Mouse (Mus musculus) skeletal muscle tissue, adult 2 months (tissue): ENCODE results near the gene Scn3b.

ENCODE experiments used
- DNase-seq: peaks from one replicate; pipeline ENCODE4 v3.0.0-alpha.2; 2012; ENCODE audit warnings: low read depth, low spot score

The Scn3b gene

DNA sequence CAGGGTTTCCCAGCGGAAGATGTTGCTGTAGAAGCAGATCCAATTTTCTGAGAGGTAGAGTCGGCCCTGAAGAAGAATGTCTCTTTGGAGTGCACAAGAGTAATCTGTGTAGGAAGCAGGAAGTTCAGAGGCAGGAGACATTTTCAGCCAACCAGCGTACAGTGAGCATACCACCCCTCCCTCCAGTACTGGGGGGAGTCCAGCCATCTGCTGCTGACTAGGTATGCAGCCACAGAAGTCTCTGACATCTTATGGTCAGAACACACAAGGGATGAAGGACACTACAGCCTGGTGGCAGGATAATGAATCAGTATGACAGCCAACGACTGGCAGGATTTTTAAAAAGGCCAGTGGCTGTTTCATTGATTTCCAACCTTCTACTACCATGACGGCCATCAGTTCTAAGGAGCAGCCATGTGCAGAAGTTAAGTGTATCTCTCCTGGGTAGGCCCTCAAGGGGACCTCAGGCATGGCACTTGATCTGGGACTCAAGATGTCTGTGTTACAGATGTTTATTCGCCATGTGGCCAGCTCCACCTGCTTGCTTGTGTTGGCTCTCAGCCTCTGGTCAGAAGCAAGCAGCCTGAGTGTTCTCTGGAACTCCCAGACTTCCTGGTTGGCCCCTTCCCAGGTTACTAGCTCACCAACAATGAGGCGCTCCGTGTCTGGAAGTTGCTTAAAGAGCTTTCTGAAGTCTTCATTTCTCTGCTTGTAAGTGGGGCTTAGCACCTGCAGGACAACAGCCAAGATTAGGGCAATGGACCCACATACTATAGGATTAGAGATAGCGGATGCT is 48.0 kb downstream of the Scn3b start:
- DNase-seq: no peak

DNA sequence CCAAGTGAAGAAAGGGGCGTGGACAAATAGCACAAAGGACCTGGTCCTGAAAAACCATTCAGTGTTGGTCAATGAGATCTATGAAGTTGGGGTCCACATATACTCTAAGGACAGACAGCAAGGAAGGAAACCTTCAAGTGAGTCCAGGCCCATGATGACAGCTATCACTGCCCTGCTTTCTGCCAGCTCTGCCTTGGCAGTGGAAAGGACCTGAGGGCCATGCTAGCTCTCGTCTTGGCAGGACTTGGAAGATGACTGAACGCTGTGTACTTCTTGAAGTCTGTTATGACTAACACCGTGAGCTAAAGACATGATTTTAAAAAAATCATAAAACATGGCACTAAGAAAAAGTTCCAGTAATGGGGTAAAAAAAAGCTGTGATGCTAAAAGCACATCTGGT is 48.7 kb downstream of the Scn3b start:
- peak; percentile 51 for DNase-seq

DNA sequence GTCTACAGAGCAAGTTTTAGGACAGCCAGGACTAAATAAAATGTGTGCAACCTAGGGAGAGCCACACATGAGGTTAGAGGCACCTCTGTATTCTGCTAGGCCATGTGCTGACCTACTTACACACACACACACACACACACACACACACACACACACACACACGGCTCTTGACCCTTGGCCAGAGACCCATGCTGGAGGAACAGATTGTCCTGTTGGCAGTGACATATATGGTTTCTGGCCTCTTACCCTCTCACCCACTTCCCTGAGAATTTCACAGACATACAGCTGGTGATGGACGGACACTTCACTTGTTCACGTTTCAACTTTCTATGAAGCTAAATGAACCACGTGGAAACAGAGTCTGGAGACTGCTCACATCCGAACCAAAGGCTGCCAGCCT is 49.8 kb downstream of the Scn3b start:
- DNase-seq: peak; percentile 67

DNA sequence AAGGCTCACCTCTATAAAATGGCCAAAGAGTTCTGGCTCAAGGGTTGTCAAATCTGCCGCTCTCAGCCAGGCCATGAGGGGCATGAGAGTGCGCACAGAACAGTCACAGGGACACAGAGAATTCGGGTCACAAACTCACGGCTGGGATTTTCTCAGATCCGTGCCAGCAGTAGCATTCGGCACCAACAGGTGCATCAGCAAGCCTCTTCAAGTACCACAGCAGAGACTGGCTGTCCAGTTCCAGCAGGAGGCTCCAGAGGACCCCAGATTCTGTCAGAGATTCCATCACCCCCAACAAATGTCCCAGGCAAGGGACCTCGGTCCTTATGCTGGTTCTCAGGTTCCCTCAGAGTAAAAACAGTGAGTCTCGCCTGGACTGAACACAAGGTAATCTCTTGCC is 51.4 kb downstream of the Scn3b start:
- no peak for DNase-seq

DNA sequence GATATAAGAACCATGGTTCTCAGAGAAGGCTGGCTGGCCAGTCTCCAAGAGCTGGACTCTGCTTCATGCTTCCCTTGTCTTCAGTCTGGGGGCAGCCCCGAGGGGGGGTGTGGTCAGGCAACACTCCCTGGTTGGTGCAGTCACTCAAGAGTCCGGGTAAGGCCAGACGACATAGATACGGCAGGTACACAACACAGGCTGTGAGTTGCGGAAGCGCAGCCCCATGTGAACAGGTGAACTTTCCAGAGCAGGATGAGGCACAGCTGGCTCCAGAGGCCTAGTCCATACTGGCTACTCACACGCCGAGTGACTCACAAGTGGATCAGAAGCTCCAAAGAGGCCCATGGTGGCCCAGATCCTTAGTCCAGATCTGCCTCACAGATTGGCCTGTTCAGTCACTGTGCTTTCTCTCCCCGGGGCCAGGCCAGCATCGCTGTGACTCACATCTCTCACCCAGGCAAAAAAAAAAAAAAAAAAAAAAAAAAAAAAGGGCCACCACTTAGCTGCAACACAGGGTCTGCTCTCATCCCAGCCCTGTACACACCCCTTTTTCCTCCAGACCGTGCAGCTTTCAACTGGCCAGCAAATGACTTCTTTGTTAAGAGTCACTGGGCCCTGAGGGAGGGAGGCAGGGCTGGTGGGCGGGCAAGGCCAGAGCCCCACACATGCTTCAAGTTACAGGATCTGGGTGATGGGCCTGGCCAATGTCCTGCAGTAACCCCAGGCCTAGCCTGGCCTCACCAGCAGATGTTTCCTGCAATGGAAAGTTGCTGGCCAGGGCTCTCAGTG is 52.1 kb downstream of the Scn3b start:
- DNase-seq: peak; percentile 94

DNA sequence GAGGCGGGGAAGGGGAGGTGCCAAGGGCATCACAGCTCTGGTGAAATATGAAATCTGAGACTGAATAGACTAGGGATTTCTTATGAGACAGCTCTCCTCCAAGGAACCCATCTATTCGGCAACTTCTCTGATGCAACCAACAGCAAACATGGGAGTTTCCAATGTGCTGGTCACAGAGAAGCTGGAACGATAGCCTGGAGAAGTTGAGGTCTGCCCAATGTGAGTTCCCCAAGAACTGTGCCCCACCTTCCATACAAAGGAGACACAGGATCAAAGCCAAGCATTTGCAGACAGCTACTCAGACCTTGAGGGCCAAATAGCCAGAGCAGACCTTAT is 52.6 kb downstream of the Scn3b start:
- DNase-seq: no peak

DNA sequence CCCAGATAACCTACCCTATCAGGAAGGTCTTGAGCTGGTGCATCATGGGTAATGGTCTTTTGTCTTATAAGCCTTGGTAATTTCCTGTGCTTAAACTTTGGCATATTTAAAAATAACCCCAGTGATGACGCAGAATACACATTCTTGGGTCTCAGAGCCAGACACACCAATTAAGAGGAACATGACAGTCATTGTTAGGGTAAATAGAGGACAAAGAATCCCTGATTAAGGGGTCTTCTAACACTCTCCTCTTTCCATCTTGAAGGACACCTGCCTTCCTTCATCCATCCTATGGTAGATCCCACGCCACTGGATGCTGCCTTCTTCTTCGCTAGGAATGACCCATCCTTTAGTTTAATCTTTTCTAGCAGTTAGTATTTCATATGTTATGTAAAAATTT is 53.4 kb downstream of the Scn3b start:
- DNase-seq: no peak

DNA sequence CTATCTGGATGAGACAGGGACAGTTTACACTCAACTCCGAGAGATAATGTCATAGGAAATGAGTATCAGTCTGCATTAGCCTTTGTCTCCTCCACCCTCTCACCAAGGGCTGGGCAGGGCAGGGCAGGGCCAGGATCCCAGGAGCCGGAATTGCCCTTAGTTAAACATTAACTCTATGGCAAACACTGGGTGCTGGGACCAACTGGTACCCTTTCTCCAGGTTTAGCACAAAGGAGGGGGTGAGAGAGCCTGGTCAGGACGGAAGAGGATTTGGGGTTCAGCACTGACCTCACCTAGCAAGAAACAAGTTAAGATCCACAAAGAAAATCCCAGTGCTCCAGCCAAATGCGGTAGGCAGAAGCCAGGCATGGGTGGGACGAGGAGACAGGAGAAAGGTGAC is 54.2 kb downstream of the Scn3b start:
- DNase-seq: no peak

DNA sequence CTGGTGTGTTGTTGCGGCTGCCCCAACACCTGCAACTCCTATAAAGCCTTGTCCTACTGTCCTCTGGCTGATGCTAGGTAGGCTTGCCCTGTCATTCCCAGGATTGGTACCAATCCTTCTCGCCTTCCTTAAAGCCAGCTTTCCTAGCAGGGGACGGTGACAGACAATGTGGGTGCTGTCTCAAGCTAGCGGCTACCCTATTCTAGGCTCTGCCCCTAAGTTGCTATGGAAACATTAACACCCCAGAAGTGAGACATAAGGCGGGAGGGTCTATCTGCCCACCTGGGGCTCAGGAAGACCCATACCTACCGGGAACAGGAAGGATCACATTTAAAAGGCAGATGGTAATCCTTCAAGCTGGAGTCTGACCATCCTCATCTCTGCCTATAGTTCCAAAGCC is 54.8 kb downstream of the Scn3b start:
- DNase-seq: no peak

DNA sequence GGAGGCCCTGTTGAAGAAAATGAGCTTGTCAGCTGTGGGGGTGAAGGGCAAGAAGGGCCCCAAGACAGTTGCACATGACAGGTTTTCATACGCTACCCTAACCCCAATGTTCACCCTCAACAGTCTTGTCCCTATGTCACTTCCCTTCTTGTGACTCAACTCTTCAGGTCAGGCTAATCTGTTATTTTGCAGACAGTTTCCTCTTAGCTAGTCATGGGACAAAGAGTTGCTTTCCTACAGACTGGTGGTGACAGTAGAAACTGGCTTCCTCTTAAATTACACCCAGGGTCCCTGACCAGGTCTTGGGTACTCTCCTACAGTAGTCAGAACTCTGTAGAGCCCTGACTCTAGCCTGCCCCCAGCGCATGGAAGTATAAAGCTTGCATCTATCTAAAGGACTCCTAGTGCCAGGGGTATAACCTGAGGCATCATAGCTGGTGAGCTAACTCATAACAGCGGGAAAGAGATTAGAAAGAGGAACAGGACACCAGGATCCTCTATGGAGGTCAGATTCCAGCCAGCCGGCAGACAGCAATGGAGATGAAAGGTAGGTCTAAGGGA is 55.3 kb downstream of the Scn3b start:
- no peak for DNase-seq

DNA sequence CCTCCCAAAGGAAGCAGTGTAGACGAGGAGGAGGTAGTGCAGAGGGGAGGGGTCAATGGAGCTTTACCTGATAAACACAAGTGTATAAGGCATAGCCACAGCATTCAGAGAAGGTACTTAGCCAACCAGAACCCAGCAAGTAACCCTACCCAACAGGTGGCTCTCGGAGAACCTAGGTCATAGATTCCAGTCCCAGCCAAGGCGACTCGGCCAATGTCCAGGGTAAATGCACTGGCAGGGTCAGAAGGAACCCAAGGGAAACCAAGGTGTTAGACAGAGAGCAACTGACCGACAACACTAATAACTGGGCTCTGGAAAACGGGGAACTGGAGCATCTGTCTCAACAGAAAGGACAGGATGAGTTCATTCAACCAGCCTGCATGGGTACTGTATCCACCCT is 55.8 kb downstream of the Scn3b start:
- peak; percentile 58 for DNase-seq

DNA sequence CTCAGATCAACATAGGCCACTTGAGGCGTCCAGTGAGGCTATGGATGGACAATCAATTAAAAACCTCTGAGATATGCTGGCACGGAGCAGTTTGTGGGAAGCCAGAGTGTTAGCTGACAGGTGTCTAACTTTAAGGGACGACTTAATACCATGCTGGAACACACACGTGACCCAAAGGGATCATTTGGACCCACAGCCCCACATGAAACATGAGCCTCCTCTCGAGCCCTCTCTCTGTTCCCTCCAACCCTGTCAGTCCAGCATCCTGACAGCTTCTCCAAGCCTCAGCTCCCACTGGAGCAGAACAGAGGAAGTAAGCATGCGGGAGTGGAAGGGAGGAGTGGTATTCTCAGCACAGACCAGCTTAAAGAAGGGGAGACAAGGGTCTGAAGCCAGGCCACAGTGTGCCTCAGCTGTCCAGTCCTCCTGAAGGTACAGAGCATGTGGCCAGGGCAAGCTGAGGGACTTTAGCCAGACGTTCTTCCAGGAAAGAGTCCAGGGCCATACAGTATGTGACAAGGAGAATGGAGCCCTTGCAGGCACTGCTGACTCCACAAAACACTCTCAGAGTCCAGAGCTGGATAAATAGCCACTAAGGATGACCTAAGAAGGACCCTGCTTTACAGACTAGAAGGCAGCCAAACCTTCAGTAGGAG is 57.4 kb downstream of the Scn3b start:
- no peak for DNase-seq

DNA sequence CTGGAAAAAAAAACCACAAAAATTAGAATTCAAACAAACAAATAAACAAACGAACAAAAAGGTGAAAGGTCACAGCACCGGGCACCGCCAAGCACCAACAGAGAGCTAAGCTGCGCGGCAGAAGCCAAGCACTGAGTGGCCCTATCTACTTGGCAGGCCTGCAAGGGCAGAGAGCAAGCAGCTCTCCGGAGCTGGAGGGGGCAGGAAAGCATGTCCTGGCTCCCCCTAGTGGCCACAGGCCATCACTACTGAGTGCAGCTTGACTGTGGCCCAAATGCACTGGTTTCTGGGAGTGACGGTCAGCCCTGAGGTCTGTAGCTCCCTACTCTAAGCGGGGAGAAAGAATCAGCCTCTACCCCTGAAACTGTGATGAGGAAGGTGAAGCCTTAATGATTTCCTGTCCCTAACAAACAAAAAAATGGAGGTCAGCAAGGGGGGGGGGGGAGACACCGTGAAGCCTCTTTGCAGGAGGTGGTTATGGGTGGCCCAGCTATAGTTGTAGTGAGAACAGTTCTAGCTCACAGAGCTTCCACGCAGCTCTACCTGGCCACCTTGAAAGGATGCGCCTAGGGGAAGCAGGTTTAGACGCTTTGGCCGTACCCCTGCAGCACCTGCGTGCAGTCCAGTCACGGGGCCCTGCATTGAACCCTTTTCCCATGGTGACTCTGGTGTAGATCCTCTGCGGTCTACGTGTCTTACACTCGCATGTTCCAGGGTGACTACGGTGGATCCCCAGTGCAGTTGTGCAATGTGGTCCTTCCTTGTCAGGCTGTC is 61.8 kb downstream of the Scn3b start:
- DNase-seq: peak; percentile 93

DNA sequence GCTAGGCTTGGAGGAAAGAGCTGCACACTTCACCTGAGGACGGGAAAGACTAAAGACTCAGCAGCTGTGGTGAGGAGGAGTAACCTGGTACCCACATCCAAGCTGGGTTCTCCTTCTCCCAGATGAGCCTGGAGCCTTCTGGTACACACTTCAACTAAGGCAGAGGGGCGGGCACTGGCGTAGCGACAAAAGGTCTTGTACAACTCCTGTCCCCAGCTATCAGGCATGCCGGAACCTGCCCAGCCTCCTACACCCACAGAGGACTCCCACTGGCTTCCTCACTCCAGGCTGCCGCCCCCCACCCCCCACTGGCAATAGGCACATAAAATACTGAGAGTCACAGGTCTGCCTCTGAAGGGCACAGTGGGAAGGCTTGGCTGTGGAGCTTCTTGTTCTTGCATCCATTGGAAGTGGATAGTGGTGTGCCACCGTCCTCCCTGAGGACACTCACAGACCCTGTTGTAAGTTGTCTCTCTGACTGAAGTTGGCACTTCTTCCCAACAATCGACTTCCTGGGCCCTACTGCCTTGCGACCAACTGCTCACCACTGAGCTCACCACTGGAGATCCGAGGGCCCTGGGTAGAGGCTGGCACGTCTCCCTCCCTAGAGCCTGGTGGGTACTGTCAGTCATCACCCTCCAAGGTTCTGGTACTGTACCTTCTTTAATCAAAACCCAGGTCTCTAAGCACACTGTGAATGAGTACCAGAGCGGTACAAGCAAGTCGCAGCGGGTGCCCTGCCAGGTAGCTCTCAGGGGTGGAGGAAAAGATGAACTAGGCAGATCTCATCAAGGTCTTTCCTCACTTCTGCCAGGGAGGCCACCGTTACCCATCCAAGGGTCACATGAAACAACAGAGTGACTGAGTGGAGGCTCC is 62.6 kb downstream of the Scn3b start:
- DNase-seq: no peak

DNA sequence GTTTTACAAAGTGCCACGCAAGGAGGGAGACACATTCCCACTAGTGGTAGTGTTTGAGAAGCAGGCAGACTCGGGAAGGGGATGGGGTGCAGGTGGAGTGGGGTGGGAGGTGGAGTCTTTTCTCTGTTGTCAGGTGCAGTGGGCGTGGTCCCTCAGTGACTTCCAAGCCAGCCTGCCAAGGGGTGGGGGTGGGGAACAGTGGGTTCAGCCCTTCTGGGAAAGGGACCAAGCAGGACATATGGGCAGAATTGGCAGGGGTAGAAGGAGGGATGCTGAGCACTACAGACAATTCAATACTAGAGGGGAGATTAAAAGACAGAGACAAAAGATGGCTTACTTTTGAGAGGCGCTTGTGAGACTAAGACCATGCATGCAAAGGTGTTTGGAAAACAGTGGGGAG is 63.3 kb downstream of the Scn3b start:
- no peak for DNase-seq

DNA sequence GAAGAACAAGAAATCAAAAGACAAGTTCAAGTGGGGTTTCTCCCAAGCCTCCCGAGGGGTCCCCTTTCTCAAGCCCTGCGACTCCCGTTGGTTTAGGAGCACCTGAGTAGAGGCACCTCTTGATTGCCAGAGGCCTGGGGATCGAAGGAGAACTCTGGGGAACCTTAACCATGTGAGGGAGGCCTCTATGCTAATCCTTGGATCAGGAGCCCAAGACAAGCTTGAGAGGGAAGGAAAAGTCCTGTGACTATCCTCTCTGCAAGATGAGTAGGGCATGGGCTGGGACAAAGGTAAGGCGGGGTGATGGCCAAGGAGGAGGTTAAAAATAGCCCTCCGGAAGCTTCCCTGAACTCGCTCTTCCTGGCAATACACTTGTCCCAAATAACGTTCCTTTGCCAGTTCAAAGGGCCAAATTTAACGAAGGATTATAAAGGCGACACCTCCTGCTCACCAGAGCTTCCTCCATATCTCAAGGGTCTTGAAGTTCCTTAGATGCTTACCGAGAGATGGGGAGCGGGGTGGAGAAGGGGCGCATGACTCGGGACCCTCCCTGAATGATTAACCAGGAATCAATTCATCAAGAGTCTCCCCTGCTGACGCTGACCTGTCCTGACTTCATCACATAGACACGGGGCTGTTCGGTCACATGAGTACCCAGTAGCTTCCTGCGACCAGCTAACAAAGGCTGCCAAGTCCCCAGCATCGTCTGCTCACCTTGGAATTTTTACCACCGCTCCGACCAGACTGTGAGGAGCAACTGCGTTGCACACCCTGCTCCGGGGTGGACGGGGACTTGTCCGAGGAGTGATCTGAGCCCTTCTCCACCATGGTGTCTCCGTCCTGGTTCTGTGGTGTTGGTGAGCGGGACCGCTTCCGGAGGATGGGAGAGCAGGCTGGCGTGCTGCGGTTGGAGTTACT is 64.0 kb downstream of the Scn3b start:
- DNase-seq: no peak

DNA sequence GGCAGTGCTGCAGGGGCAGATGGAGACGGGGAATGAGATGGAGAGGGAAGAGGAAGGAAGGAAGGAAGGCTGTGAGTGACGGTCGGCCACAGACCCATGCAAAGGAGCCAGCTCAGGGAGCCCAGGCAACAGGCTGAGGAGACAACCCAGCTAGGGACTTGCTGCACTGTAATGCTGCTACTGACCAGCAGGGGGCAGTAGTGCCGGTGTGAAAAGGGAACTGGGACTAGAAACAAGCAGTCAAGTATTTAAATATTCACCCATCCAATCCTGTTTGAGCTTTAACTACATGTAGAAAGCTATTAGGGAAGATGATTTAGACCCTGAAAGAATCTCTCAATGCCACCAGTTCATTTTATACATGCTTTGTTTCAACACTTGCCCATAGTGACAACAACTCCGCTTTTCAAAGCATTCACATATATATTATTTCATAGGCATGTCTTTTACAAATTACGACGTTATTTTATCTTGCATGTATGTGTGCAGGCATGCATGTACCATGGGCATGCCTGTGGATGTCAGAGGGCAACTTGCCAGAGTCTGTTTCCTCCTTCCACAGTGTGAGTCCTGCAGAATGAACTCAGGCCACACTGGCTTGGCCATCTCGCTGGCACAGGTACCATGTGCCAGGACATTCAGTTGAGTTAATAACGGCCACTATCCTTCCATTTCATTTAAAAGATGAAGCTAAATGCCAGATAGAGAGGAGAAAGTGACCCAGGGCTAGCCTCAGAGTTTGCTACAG is 64.8 kb downstream of the Scn3b start:
- DNase-seq: no peak

DNA sequence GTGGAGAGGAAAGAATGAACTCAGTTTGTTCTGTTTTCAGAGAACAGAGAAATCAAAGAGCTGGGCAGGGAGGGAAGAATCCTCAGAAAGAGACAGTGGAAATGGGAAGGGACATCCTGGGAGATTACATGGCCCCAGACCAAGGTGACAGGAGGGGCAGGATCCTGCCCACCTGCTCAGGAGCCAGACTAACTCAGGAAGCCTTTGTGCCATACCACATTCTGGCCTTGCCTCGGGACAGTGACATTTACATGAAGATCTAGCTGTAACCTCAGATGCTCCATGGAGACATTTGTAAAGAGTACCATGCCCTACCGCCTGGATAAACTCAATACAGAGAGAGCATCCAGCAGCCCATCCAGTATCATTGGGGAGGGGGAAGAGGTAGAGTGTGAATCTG is 65.6 kb downstream of the Scn3b start:
- no peak for DNase-seq

DNA sequence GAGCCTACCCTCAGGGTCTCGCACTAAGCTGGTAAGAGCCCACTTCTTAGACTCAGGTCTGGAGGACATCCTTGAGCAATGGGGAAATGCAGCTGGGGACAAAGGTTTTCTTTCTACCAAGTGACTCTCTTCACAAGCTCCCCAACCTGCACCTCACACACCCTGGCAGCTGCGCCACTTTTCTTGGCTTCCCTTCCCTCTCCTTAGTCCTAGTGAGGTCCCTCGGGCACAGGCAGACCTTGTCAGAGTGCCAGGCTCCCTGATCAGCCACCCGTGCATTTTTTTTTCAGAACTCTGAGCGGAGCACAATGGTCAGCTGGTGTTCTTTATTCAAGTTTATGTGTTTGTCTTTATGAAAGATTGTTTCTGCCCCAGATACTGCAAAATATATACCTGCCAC is 67.7 kb downstream of the Scn3b start:
- no peak for DNase-seq
